Mouse (Mus musculus) C2C12 (cell line): ENCODE data around the gene Ulbp1. TPM values are rescaled to one million over a fixed set of nuclear protein-coding genes. Genes with fewer than 3 reads are reported as not detected.

Source experiments
- H3K27me3 ChIP-seq: one replicate; pipeline ENCODE4 v1.6.1; 2011; ENCODE audit not compliant: control insufficient read depth, insufficient read depth, insufficient read length
- H3K36me3 ChIP-seq: one replicate; pipeline ENCODE4 v1.6.1; 2011; ENCODE audit not compliant: control insufficient read depth, insufficient read depth
- H3K4me3 ChIP-seq: one replicate; pipeline ENCODE4 v1.5.1; 2011; ENCODE audit warnings: mild to moderate bottlenecking, control low read depth; ENCODE audit not compliant: poor library complexity, insufficient read depth, severe bottlenecking
- H3K79me2 ChIP-seq: one replicate; pipeline ENCODE4 v1.6.1; 2011; ENCODE audit not compliant: control insufficient read depth, insufficient read depth
- H3K79me3 ChIP-seq: one replicate; pipeline ENCODE4 v1.6.1; 2011; ENCODE audit warnings: low read depth, control low read depth
- H3ac ChIP-seq: one replicate; pipeline ENCODE3; 2011; ENCODE audit warnings: low read depth; ENCODE audit not compliant: control insufficient read depth, insufficient read length
- CEBPB ChIP-seq: IDR thresholded peaks from one replicate; pipeline ENCODE4 v1.6.1; 2011; ENCODE audit warnings: low read depth, mild to moderate bottlenecking, control low read depth, moderate library complexity
- CTCF ChIP-seq: IDR thresholded peaks from one replicate; pipeline ENCODE4 v1.5.1; 2011; ENCODE audit not compliant: control insufficient read depth, insufficient read depth, insufficient read length
- FOSL1 ChIP-seq: IDR thresholded peaks from one replicate; pipeline ENCODE4 v1.8.0; 2011; ENCODE audit warnings: mild to moderate bottlenecking, low read length; ENCODE audit not compliant: poor library complexity, insufficient read depth, severe bottlenecking
- MAX ChIP-seq: IDR thresholded peaks from one replicate; pipeline ENCODE4 v1.6.1; 2011; ENCODE audit warnings: mild to moderate bottlenecking, control low read depth
- MYOD1 ChIP-seq: IDR thresholded peaks from one replicate; pipeline ENCODE4 v1.6.1; 2011; ENCODE audit warnings: low read depth; ENCODE audit not compliant: control insufficient read depth, insufficient read length
- MYOG ChIP-seq: IDR thresholded peaks from one replicate; pipeline ENCODE4 v1.6.1; 2011; ENCODE audit not compliant: control insufficient read depth, insufficient read length; ENCODE audit errors: extremely low read depth
- USF1 ChIP-seq: IDR thresholded peaks from one replicate; pipeline ENCODE4 v1.6.1; 2011; ENCODE audit warnings: low read depth, mild to moderate bottlenecking, control low read depth, moderate library complexity
- polyA plus RNA-seq: library from polyadenylated mRNA; unstranded; fragments of >200 nt; fragmentation: generic; extraction: Trizol; gene quantifications from one replicate; pipeline ENCODE4 v1.2.1, GENCODE M21; 2012; ENCODE audit warnings: missing spikeins

The Ulbp1 gene
- polyA plus RNA-seq, 1 experiment = 19.3 TPM

DNA sequence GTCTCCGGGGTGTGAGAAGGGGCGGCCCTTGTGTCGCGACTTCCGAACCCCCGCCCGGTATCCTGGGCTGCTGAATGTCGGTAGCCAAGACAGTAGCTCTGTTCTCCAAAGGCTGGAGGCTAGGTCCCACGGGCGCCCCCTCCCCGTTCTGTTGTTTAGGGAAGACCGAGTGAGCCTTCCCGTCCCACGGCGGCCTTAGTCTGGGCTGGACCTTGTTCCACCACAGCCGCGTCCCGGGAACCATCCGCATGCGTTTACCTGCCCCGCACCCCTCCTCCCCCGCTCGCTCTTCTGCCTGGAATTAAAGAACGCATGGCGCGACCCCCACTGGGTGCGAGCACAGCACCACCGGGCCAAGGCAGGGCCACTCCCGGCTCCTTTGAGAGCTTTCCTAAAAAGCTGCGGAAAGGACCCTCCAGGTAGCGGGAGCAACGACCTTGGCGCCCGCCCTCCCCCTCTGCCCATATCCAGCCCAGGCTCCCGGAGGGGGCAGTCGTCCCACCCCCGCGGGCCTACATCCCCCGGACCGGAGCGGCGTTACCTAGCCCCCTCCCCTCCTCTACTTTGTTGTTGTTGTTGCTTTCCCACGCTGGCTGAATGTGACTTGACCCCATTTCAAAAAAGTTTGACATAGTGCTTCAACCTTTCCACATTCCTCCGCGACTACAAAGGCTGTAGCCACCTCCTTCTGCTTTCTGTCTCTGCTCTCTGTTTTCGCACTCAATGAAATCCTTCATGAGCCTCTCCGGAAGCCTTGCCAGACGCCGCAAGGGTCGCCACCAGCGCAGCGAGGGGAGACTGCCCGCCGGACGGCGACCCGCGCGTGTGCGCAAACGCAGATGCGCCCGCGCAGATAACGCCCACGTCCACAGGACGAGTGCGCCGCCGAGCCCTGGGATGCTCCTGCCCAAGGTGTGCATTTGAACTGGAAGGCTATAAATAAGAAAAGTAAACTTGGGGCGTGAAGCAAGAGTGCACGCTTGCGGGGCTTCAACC, 81.2 kb downstream of the Ulbp1 start:
- Histone ChIP-seq H3K36me3 (no peaks in the 10 kb centered on the region), H3K27me3 (no peaks in the 10 kb centered on the region), H3K4me3 (peak overlapping the region; percentile 23), H3K79me2 (no peaks in the 10 kb centered on the region), H3K79me3 (no peaks in the 10 kb centered on the region), H3ac (peak overlapping the region; percentile 23)
- TF ChIP-seq MYOG (no peak), CEBPB (no peak), USF1 (no peak), CTCF (no peak), MAX (no peak), MYOD1 (no peak), FOSL1 (no peak)

DNA sequence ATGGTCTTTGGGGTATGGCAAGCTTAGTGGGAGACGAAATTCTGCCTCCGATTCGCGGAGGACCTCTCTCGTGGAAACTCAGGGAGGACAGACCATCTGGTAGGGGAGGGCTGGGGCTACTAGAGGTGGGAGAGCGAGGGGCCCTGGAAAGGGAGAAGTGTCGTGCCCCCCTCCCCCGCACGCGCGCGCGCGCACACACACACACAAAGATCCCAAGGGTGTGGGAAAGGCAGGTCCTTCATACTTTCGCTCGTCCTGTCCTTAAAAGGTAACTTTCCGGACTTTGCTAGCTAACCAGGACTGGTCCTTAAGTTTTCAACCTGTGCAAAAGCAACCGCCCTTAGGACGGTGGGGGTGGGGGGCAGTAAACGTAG, 81.9 kb downstream of the Ulbp1 start:
- no peaks in the 10 kb centered on the region for H3K79me2 ChIP-seq
- no peaks in the 10 kb centered on the region for H3K79me3 ChIP-seq
- no peaks in the 10 kb centered on the region for H3K36me3 ChIP-seq
- H3K27me3 ChIP-seq = no peaks in the 10 kb centered on the region
- peak overlapping the region; percentile 23 for H3K4me3 ChIP-seq
- TF ChIP-seq USF1 = no peak
- no peak for TF ChIP-seq CTCF
- no peak for TF ChIP-seq FOSL1
- TF ChIP-seq CEBPB = no peak
- no peak for TF ChIP-seq MAX
- no peak overlapping the region for H3ac ChIP-seq

DNA sequence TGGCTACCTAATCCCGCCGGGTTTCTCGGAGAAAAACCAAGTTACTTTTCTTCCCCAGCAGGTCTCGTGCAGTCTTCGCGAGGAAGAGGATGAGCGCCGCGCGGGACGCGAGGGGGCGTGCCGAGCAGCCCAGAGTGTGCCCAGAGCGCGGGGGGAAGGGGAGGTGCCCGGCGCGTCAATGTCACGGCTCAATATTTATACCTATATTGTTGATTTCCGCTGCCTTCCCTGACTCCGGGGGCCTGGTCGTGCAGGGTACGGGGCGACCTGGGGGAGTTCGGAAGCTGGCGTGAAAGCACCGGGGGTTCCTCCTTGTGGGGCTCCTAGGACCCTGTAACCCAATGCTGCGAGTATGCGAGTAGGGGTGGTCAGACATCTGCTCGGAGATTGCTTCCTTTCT, 82.3 kb downstream of the Ulbp1 start:
- Histone ChIP-seq H3K79me3 (no peaks in the 10 kb centered on the region), H3K79me2 (no peaks in the 10 kb centered on the region), H3K27me3 (no peaks in the 10 kb centered on the region), H3K4me3 (no peak overlapping the region), H3ac (no peak overlapping the region), H3K36me3 (no peaks in the 10 kb centered on the region)
- TF ChIP-seq MYOG (no peak), CTCF (no peak)

Other genes starting within 250 kb of the Ulbp1 start
- gene Lrp11, start 116.2 kb upstream of the Ulbp1 start, polyA plus RNA-seq = 7.9 TPM
- gene Nup43, start 193.9 kb upstream of the Ulbp1 start, polyA plus RNA-seq = 35.1 TPM
- gene Pcmt1, start 207.5 kb upstream of the Ulbp1 start, polyA plus RNA-seq = 84.2 TPM
- 7.1 TPM for gene Lats1, start 207.6 kb upstream of the Ulbp1 start, polyA plus RNA-seq